Mouse (Mus musculus) hindbrain, embryonic 11.5 days (tissue): ENCODE data around the gene Grin3a. TPM values are rescaled to one million over a fixed set of nuclear protein-coding genes. Genes with fewer than 3 reads are reported as not detected.
"Not testable (repeated sequence)": the region's sequence is repeated elsewhere in the genome, so short reads cannot be mapped to it uniquely, and the experiment has no call there.

ENCODE experiments used
- ATAC-seq: fragments of 200-750 bp; cut with Nextera tagmentation; 2 replicates; pipeline ENCODE4 v1.8.0; 2017; ENCODE audit warnings: mild to moderate bottlenecking, moderate TSS enrichment, moderate library complexity; ENCODE audit not compliant: low FRiP score
- DNase-seq: peaks from one replicate; pipeline ENCODE4 v3.0.0-alpha.2; 2015; ENCODE audit warnings: low spot score
- H3K27ac ChIP-seq: fragments of 300-500 bp; sonication (generic); 2 replicates; pipeline ENCODE4 v1.5.1; 2014; ENCODE audit warnings: mild to moderate bottlenecking, low read depth, low read length
- H3K27me3 ChIP-seq: fragments of 300-500 bp; sonication (generic); 2 replicates; pipeline ENCODE4 v1.6.1; 2014; ENCODE audit warnings: mild to moderate bottlenecking, low read length, moderate library complexity, mixed read lengths; ENCODE audit not compliant: control insufficient read depth, insufficient read depth
- H3K36me3 ChIP-seq: fragments of 300-500 bp; sonication (generic); 2 replicates; pipeline ENCODE4 v1.6.1; 2014; ENCODE audit warnings: mild to moderate bottlenecking, low read length, moderate library complexity, mixed read lengths; ENCODE audit not compliant: control insufficient read depth, insufficient read depth
- H3K4me1 ChIP-seq: fragments of 300-500 bp; sonication (generic); replicated peaks from 2 replicates; pipeline ENCODE4 v1.6.1; 2014; ENCODE audit warnings: low read length, mixed read lengths; ENCODE audit not compliant: control insufficient read depth, insufficient read depth
- H3K4me2 ChIP-seq: fragments of 300-500 bp; sonication (generic); replicated peaks from 2 replicates; pipeline ENCODE4 v1.6.1; 2014; ENCODE audit warnings: mild to moderate bottlenecking, low read depth, low read length
- H3K4me3 ChIP-seq: fragments of 300-500 bp; sonication (generic); 2 replicates; pipeline ENCODE4 v1.5.1; 2014; ENCODE audit warnings: low read depth, low read length
- H3K9ac ChIP-seq: fragments of 300-500 bp; sonication (generic); 2 replicates; pipeline ENCODE4 v1.6.1; 2014; ENCODE audit warnings: low read depth, low read length
- H3K9me3 ChIP-seq: fragments of 300-500 bp; sonication (generic); 2 replicates; pipeline ENCODE4 v1.6.1; 2016; ENCODE audit warnings: low read length; ENCODE audit not compliant: control insufficient read depth
- WGBS: fragments of 180-500 bp; shearing (Covaris S2); extraction: QIAGEN DNeasy Blood & Tissue Kit; methylation state at CpG from one replicate; pipeline ENCODE4 v1.1.7; 2014; 5-methylcytosine and 5-hydroxymethylcytosine counted together
- polyA plus RNA-seq: library from polyadenylated mRNA; unstranded; fragments of >200 nt; fragmentation: Nextera tagmentation; extraction: Ambion mirVana; gene quantifications from 2 replicates; pipeline ENCODE4 v1.2.1, GENCODE M21; 2014

Gene Grin3a
- polyA plus RNA-seq, 1 experiment from 2014 or later: 1.5 TPM

GRCm38 (mm10) chr4:49623916-49624315, 221.6 kb downstream of the Grin3a start:
- Histone ChIP-seq H3K9ac (no peak overlapping the region), H3K9me3 (no peaks in the 10 kb centered on the region), H3K27me3 (no peaks in the 10 kb centered on the region), H3K4me2 (no peak overlapping the region), H3K27ac (no peak overlapping the region), H3K4me3 (no peak overlapping the region), H3K4me1 (no peaks in the 10 kb centered on the region), H3K36me3 (no peaks in the 10 kb centered on the region)
- WGBS: 86% methylated on average over 4 of the region's 4 CpGs
- DNase-seq (no peak), ATAC-seq (no peak)

GRCm38 (mm10) chr4:49622272-49622671, 223.3 kb downstream of the Grin3a start:
- H3K4me2 ChIP-seq: no peak overlapping the region
- 85% methylated on average over 2 of the region's 2 CpGs for WGBS
- H3K27me3 ChIP-seq: no peaks in the 10 kb centered on the region

GRCm38 (mm10) chr4:49619861-49620260, 225.7 kb downstream of the Grin3a start:
- H3K27ac ChIP-seq: not testable (repeated sequence)

More at GRCm38 (mm10) chr4:49622272-49622671, 223.3 kb downstream of the Grin3a start:
- DNase-seq (no peak), ATAC-seq (no peak)
- H3K27ac ChIP-seq: no peak overlapping the region
- no peak overlapping the region for H3K4me3 ChIP-seq
- no peaks in the 10 kb centered on the region for H3K4me1 ChIP-seq
- H3K36me3 ChIP-seq: no peaks in the 10 kb centered on the region
- no peak overlapping the region for H3K9ac ChIP-seq
- no peaks in the 10 kb centered on the region for H3K9me3 ChIP-seq

GRCm38 (mm10) chr4:49616924-49617323, 228.6 kb downstream of the Grin3a start:
- H3K4me2 ChIP-seq: no peak overlapping the region
- no peak for ATAC-seq
- H3K9me3 ChIP-seq: no peaks in the 10 kb centered on the region
- H3K27ac ChIP-seq: no peak overlapping the region
- H3K4me3 ChIP-seq: no peak overlapping the region
- no peak overlapping the region for H3K9ac ChIP-seq
- WGBS: 95% methylated on average over 10 of the region's 10 CpGs
- no peak for DNase-seq
- no peaks in the 10 kb centered on the region for H3K27me3 ChIP-seq
- H3K4me1 ChIP-seq: no peaks in the 10 kb centered on the region
- H3K36me3 ChIP-seq: no peaks in the 10 kb centered on the region

More at GRCm38 (mm10) chr4:49619861-49620260, 225.7 kb downstream of the Grin3a start:
- not testable (repeated sequence) for DNase-seq, H3K4me2 ChIP-seq, H3K9ac ChIP-seq, H3K27me3 ChIP-seq, H3K4me3 ChIP-seq, ATAC-seq, H3K4me1 ChIP-seq, H3K36me3 ChIP-seq, H3K9me3 ChIP-seq
- 94% methylated on average over 7 of the region's 7 CpGs for WGBS

Other genes starting within 250 kb of the Grin3a start
- gene Tmem246, start 247.9 kb downstream of the Grin3a start, polyA plus RNA-seq: 21.9 and 24.9 TPM in 2 replicates
- 78.1 and 78.5 TPM in 2 replicates for gene Rnf20, start 213.7 kb downstream of the Grin3a start, polyA plus RNA-seq
- not detected in 2 replicates for gene Ppp3r2, start 163.7 kb downstream of the Grin3a start, polyA plus RNA-seq